Mouse (Mus musculus): ENCODE measurements at regions not wholly inside any gene's neighbourhood (a gene's known extent, or its start where the extent isn't known, plus 50 kb on each side); places are given as distances from the start of the nearest gene placed in this dataset.

GRCm38 (mm10) chr10:23493647-23494046 is 143.1 kb upstream of the Eya4 start:
- H3K4me1 ChIP-seq (replicated peaks; ENCODE audit: low read depth, low read length): no peaks in the 10 kb centered on the region
- no peak overlapping the region for H3K4me3 ChIP-seq (replicated peaks; ENCODE audit: low read length)
- peaks cover 4% of the 10 kb centered on the region; the same call in 1 of the 2 replicates for H3K9me3 ChIP-seq (ENCODE audit: low read length)
- no peaks in the 10 kb centered on the region for H3K36me3 ChIP-seq (ENCODE audit: insufficient read depth, low read length)
- H3K27me3 ChIP-seq (ENCODE audit: insufficient read depth, low read length): no peaks in the 10 kb centered on the region
- TF ChIP-seq POU5F1 (IDR thresholded peaks at IDR 0.05; ENCODE audit: borderline replicate concordance, low read length): no peak
- TF ChIP-seq NANOG (IDR thresholded peaks at IDR 0.05; ENCODE audit: borderline replicate concordance, low read length): no peak
- no peak for TF ChIP-seq CTCF (conservative IDR thresholded peaks at IDR 0.05; ENCODE audit: low read length)

DNA sequence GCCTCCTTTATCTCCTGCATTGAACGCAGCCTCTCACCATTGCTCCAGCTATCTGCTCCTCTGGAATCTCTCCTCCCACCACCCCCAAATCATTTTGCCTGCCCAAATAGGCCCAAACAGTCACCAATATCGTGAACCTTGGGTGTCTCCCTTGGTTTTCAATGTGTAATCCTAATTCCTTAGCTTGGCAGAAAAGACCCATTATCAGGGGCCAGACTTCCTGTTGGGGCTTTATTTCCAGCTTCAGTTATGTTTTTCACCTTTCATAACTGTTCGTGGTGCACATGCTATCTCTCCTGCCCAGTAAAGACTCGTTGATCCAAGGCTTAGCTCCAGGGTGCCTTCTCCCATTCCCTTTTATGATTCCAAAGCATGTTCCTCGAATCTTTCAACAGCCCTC is 142.4 kb upstream of the Eya4 start:
- Histone ChIP-seq H3K9me3 (ENCODE audit: low read length) (peaks cover 4% of the 10 kb centered on the region; the same call in 1 of the 2 replicates), H3K36me3 (ENCODE audit: insufficient read depth, low read length) (no peaks in the 10 kb centered on the region), H3K27me3 (ENCODE audit: insufficient read depth, low read length) (no peaks in the 10 kb centered on the region), H3K4me3 (replicated peaks; ENCODE audit: low read length) (no peak overlapping the region), H3K4me1 (replicated peaks; ENCODE audit: low read depth, low read length) (no peaks in the 10 kb centered on the region)
- TF ChIP-seq NANOG (IDR thresholded peaks at IDR 0.05; ENCODE audit: borderline replicate concordance, low read length): no peak
- TF ChIP-seq POU5F1 (IDR thresholded peaks at IDR 0.05; ENCODE audit: borderline replicate concordance, low read length): no peak
- no peak for TF ChIP-seq CTCF (conservative IDR thresholded peaks at IDR 0.05; ENCODE audit: low read length)

GRCm38 (mm10) chr10:23488996-23489395 is 138.4 kb upstream of the Eya4 start:
- no peak for TF ChIP-seq NANOG (IDR thresholded peaks at IDR 0.05; ENCODE audit: borderline replicate concordance, low read length)
- no peak for TF ChIP-seq POU5F1 (IDR thresholded peaks at IDR 0.05; ENCODE audit: borderline replicate concordance, low read length)
- TF ChIP-seq CTCF (conservative IDR thresholded peaks at IDR 0.05; ENCODE audit: low read length): no peak
- H3K36me3 ChIP-seq (ENCODE audit: insufficient read depth, low read length): no peaks in the 10 kb centered on the region
- no peaks in the 10 kb centered on the region for H3K27me3 ChIP-seq (ENCODE audit: insufficient read depth, low read length)

DNA sequence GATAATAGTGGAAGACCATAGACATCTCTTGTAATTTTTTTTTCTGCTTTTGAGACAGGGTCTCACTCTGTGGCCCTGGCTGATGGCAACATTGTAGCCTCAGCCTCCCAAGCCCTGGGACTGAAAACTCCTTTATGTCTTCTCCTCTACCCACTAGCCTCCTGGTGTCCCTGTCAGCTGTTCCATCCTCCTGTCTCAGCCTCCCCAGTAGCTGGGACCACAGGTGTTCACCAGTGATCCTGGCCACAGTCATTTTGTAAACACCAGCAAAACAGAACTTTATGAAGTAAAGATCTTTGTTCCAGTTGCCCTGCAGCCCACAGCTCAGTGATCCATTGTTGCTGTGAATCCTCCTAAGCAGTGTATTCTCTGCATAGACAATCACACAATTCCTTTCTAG is 129.9 kb upstream of the Eya4 start:
- H3K36me3 ChIP-seq (ENCODE audit: insufficient read depth, low read length): no peaks in the 10 kb centered on the region
- TF ChIP-seq NANOG (IDR thresholded peaks at IDR 0.05; ENCODE audit: borderline replicate concordance, low read length): no peak
- TF ChIP-seq POU5F1 (IDR thresholded peaks at IDR 0.05; ENCODE audit: borderline replicate concordance, low read length): no peak
- no peak for TF ChIP-seq CTCF (conservative IDR thresholded peaks at IDR 0.05; ENCODE audit: low read length)
- H3K27me3 ChIP-seq (ENCODE audit: insufficient read depth, low read length): no peaks in the 10 kb centered on the region
- H3K4me1 ChIP-seq (replicated peaks; ENCODE audit: low read depth, low read length): no peaks in the 10 kb centered on the region
- H3K4me3 ChIP-seq (replicated peaks; ENCODE audit: low read length): no peak overlapping the region
- H3K9me3 ChIP-seq (ENCODE audit: low read length): peaks cover 9% of the 10 kb centered on the region

More at GRCm38 (mm10) chr10:23488996-23489395, 138.4 kb upstream of the Eya4 start:
- Histone ChIP-seq H3K4me3 (replicated peaks; ENCODE audit: low read length) (no peak overlapping the region), H3K9me3 (ENCODE audit: low read length) (peaks cover under 1% of the 10 kb centered on the region; the same call in 1 of the 2 replicates), H3K4me1 (replicated peaks; ENCODE audit: low read depth, low read length) (no peaks in the 10 kb centered on the region)

GRCm38 (mm10) chr10:23478902-23479301 is 128.3 kb upstream of the Eya4 start:
- TF ChIP-seq NANOG (IDR thresholded peaks at IDR 0.05; ENCODE audit: borderline replicate concordance, low read length): no peak
- TF ChIP-seq POU5F1 (IDR thresholded peaks at IDR 0.05; ENCODE audit: borderline replicate concordance, low read length): no peak
- TF ChIP-seq CTCF (conservative IDR thresholded peaks at IDR 0.05; ENCODE audit: low read length): no peak
- Histone ChIP-seq H3K36me3 (ENCODE audit: insufficient read depth, low read length) (no peaks in the 10 kb centered on the region), H3K27me3 (ENCODE audit: insufficient read depth, low read length) (no peaks in the 10 kb centered on the region), H3K9me3 (ENCODE audit: low read length) (peaks cover 9% of the 10 kb centered on the region), H3K4me1 (replicated peaks; ENCODE audit: low read depth, low read length) (no peaks in the 10 kb centered on the region), H3K4me3 (replicated peaks; ENCODE audit: low read length) (no peak overlapping the region)

DNA sequence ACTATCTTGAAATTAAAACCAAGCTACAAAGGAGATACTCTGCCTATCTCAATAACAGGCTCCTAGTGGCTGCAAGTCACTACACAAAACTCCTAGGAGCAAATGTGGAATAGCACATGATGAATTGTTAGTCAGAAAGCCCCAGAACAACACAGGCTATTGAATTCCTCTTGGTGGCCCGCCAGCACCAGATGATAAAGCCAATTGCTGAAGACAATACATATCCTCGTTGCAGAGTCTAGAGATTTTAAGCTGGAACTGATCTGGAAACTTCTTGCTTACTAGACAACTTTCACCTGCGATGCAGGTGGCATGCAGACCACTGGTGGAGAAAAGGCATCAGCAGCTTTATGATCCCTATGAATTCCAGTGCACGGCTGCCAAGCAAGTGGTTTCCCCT is 126.5 kb upstream of the Eya4 start:
- H3K9me3 ChIP-seq (ENCODE audit: low read length): peaks cover 9% of the 10 kb centered on the region
- no peaks in the 10 kb centered on the region for H3K36me3 ChIP-seq (ENCODE audit: insufficient read depth, low read length)
- TF ChIP-seq POU5F1 (IDR thresholded peaks at IDR 0.05; ENCODE audit: borderline replicate concordance, low read length) (no peak), NANOG (IDR thresholded peaks at IDR 0.05; ENCODE audit: borderline replicate concordance, low read length) (no peak), CTCF (conservative IDR thresholded peaks at IDR 0.05; ENCODE audit: low read length) (no peak)
- no peaks in the 10 kb centered on the region for H3K4me1 ChIP-seq (replicated peaks; ENCODE audit: low read depth, low read length)
- no peaks in the 10 kb centered on the region for H3K27me3 ChIP-seq (ENCODE audit: insufficient read depth, low read length)
- no peak overlapping the region for H3K4me3 ChIP-seq (replicated peaks; ENCODE audit: low read length)

- Histone ChIP-seq H3K36me3 (ENCODE audit: insufficient read depth, low read length) (no peaks in the 10 kb centered on the region), H3K4me1 (replicated peaks; ENCODE audit: low read depth, low read length) (no peaks in the 10 kb centered on the region), H3K27me3 (ENCODE audit: insufficient read depth, low read length) (no peaks in the 10 kb centered on the region), H3K9me3 (ENCODE audit: low read length) (no peaks in the 10 kb centered on the region), H3K4me3 (replicated peaks; ENCODE audit: low read length) (no peak overlapping the region)
- TF ChIP-seq NANOG (IDR thresholded peaks at IDR 0.05; ENCODE audit: borderline replicate concordance, low read length) (no peak), CTCF (conservative IDR thresholded peaks at IDR 0.05; ENCODE audit: low read length) (peak; percentile 38)
Observed at GRCm38 (mm10) chr10:23450997-23451396, 100.4 kb upstream of the Eya4 start.

- Histone ChIP-seq H3K36me3 (ENCODE audit: insufficient read depth, low read length) (no peaks in the 10 kb centered on the region), H3K9me3 (ENCODE audit: low read length) (no peaks in the 10 kb centered on the region), H3K27me3 (ENCODE audit: insufficient read depth, low read length) (no peaks in the 10 kb centered on the region), H3K4me3 (replicated peaks; ENCODE audit: low read length) (no peak overlapping the region), H3K4me1 (replicated peaks; ENCODE audit: low read depth, low read length) (no peaks in the 10 kb centered on the region)
- no peak for TF ChIP-seq NANOG (IDR thresholded peaks at IDR 0.05; ENCODE audit: borderline replicate concordance, low read length)
- TF ChIP-seq POU5F1 (IDR thresholded peaks at IDR 0.05; ENCODE audit: borderline replicate concordance, low read length): no peak
- TF ChIP-seq CTCF (conservative IDR thresholded peaks at IDR 0.05; ENCODE audit: low read length): no peak
Observed at GRCm38 (mm10) chr10:23450647-23450979, 100.0 kb upstream of the Eya4 start.

GRCm38 (mm10) chr10:23449860-23450646 is 99.5 kb upstream of the Eya4 start:
- Histone ChIP-seq H3K4me1 (replicated peaks; ENCODE audit: low read depth, low read length) (no peaks in the 10 kb centered on the region), H3K27me3 (ENCODE audit: insufficient read depth, low read length) (no peaks in the 10 kb centered on the region), H3K4me3 (replicated peaks; ENCODE audit: low read length) (no peak overlapping the region), H3K9me3 (ENCODE audit: low read length) (no peaks in the 10 kb centered on the region), H3K36me3 (ENCODE audit: insufficient read depth, low read length) (no peaks in the 10 kb centered on the region)
- no peak for TF ChIP-seq CTCF (conservative IDR thresholded peaks at IDR 0.05; ENCODE audit: low read length)
- TF ChIP-seq POU5F1 (IDR thresholded peaks at IDR 0.05; ENCODE audit: borderline replicate concordance, low read length): no peak
- no peak for TF ChIP-seq NANOG (IDR thresholded peaks at IDR 0.05; ENCODE audit: borderline replicate concordance, low read length)
